Mouse (Mus musculus) heart, embryonic 12.5 days (tissue): ENCODE measurements at regions not wholly inside any gene's neighbourhood (a gene's known extent, or its start where the extent isn't known, plus 50 kb on each side); places are given as distances from the start of the nearest gene placed in this dataset.

Experiments used
- ATAC-seq: fragments of 200-750 bp; cut with Nextera tagmentation; 2 replicates; pipeline ENCODE4 v1.8.0; 2017; ENCODE audit warnings: moderate TSS enrichment, moderate library complexity; ENCODE audit not compliant: insufficient number of reproducible peaks, low FRiP score
- H3K27ac ChIP-seq: fragments of 300-500 bp; sonication (generic); 2 replicates; pipeline ENCODE4 v1.5.1; 2016; ENCODE audit warnings: mild to moderate bottlenecking, moderate library complexity; ENCODE audit not compliant: poor library complexity, severe bottlenecking
- H3K27me3 ChIP-seq: fragments of 300-500 bp; sonication (generic); replicated peaks from 2 replicates; pipeline ENCODE4 v1.6.1; 2016; ENCODE audit warnings: mild to moderate bottlenecking, moderate library complexity
- H3K36me3 ChIP-seq: fragments of 300-500 bp; sonication (generic); 2 replicates; pipeline ENCODE4 v1.6.1; 2016; ENCODE audit warnings: mild to moderate bottlenecking, moderate library complexity
- H3K4me1 ChIP-seq: fragments of 300-500 bp; sonication (generic); replicated peaks from 2 replicates; pipeline ENCODE4 v1.6.1; 2016; ENCODE audit warnings: mild to moderate bottlenecking
- H3K4me2 ChIP-seq: fragments of 300-500 bp; sonication (generic); 2 replicates; pipeline ENCODE4 v1.6.1; 2016; ENCODE audit warnings: mild to moderate bottlenecking, moderate library complexity
- H3K4me3 ChIP-seq: fragments of 300-500 bp; sonication (generic); 2 replicates; pipeline ENCODE4 v1.5.1; 2016; ENCODE audit warnings: mild to moderate bottlenecking
- H3K9ac ChIP-seq: fragments of 300-500 bp; sonication (generic); 2 replicates; pipeline ENCODE4 v1.6.1; 2016; ENCODE audit warnings: mild to moderate bottlenecking, moderate library complexity
- H3K9me3 ChIP-seq: fragments of 300-500 bp; sonication (generic); replicated peaks from 2 replicates; pipeline ENCODE4 v1.6.1; 2016; ENCODE audit warnings: mild to moderate bottlenecking, moderate library complexity
- WGBS: fragments of 180-500 bp; shearing (Covaris S2); methylation state at CpG from one replicate; pipeline ENCODE4 v1.1.7; 2016; 5-methylcytosine and 5-hydroxymethylcytosine counted together

GRCm38 (mm10) chr16:76232680-76233079 is 140.9 kb downstream of the Nrip1 start:
- Histone ChIP-seq H3K27me3 (no peaks in the 10 kb centered on the region), H3K4me3 (no peak overlapping the region), H3K27ac (no peak overlapping the region), H3K36me3 (no peaks in the 10 kb centered on the region), H3K9me3 (no peaks in the 10 kb centered on the region), H3K9ac (no peak overlapping the region), H3K4me1 (no peaks in the 10 kb centered on the region), H3K4me2 (no peak overlapping the region)
- WGBS: 67% methylated on average over 4 of the region's 4 CpGs
- ATAC-seq: no peak

GRCm38 (mm10) chr16:76232174-76232573 is 141.5 kb downstream of the Nrip1 start:
- Histone ChIP-seq H3K4me3 (no peak overlapping the region), H3K27me3 (no peaks in the 10 kb centered on the region), H3K36me3 (no peaks in the 10 kb centered on the region), H3K9me3 (no peaks in the 10 kb centered on the region), H3K9ac (no peak overlapping the region), H3K27ac (no peak overlapping the region), H3K4me1 (no peaks in the 10 kb centered on the region), H3K4me2 (no peak overlapping the region)
- ATAC-seq: no peak
- 29% methylated on average over 3 of the region's 3 CpGs for WGBS

- no peaks in the 10 kb centered on the region for H3K27me3 ChIP-seq
- H3K4me2 ChIP-seq: no peak overlapping the region
- H3K27ac ChIP-seq: no peak overlapping the region
- no peak overlapping the region for H3K4me3 ChIP-seq
- ATAC-seq: no peak
- no peaks in the 10 kb centered on the region for H3K36me3 ChIP-seq
- no peaks in the 10 kb centered on the region for H3K9me3 ChIP-seq
- peaks cover 8% of the 10 kb centered on the region for H3K4me1 ChIP-seq
- WGBS: 71% methylated on average over 4 of the region's 4 CpGs
- H3K9ac ChIP-seq: no peak overlapping the region
Measured at GRCm38 (mm10) chr16:76230516-76231302, 142.9 kb downstream of the Nrip1 start.

GRCm38 (mm10) chr16:76228451-76228850 is 145.2 kb downstream of the Nrip1 start:
- no peaks in the 10 kb centered on the region for H3K27me3 ChIP-seq
- peaks cover 19% of the 10 kb centered on the region for H3K4me1 ChIP-seq
- H3K9ac ChIP-seq: no peak overlapping the region
- no peak overlapping the region for H3K4me2 ChIP-seq
- no peaks in the 10 kb centered on the region for H3K36me3 ChIP-seq
- 82% methylated on average over 4 of the region's 4 CpGs for WGBS
- no peaks in the 10 kb centered on the region for H3K9me3 ChIP-seq
- no peak overlapping the region for H3K4me3 ChIP-seq
- H3K27ac ChIP-seq: no peak overlapping the region
- ATAC-seq: no peak

- H3K4me3 ChIP-seq: no peak overlapping the region
- 0 out of 2 replicates have a peak, but pooled peaks have one; percentile 61 for ATAC-seq
- no peaks in the 10 kb centered on the region for H3K9me3 ChIP-seq
- H3K27ac ChIP-seq: no peak overlapping the region
- H3K4me1 ChIP-seq: peaks cover 23% of the 10 kb centered on the region
- no peaks in the 10 kb centered on the region for H3K36me3 ChIP-seq
- no peak overlapping the region for H3K4me2 ChIP-seq
- H3K27me3 ChIP-seq: no peaks in the 10 kb centered on the region
- no peak overlapping the region for H3K9ac ChIP-seq
- WGBS: 65% methylated on average over 7 of the region's 7 CpGs
Measured at GRCm38 (mm10) chr16:76226446-76226845, 147.2 kb downstream of the Nrip1 start.

GRCm38 (mm10) chr16:76225587-76226226 is 147.9 kb downstream of the Nrip1 start:
- H3K9ac ChIP-seq: no peak overlapping the region
- H3K27me3 ChIP-seq: no peaks in the 10 kb centered on the region
- H3K4me1 ChIP-seq: peaks cover 23% of the 10 kb centered on the region
- 60% methylated on average over 12 of the region's 12 CpGs for WGBS
- no peaks in the 10 kb centered on the region for H3K9me3 ChIP-seq
- no peak overlapping the region for H3K4me2 ChIP-seq
- ATAC-seq: no peak
- H3K36me3 ChIP-seq: no peaks in the 10 kb centered on the region
- H3K4me3 ChIP-seq: no peak overlapping the region
- H3K27ac ChIP-seq: no peak overlapping the region

GRCm38 (mm10) chr16:76224901-76225586 is 148.6 kb downstream of the Nrip1 start:
- Histone ChIP-seq H3K4me3 (no peak overlapping the region), H3K9ac (no peak overlapping the region), H3K27me3 (no peaks in the 10 kb centered on the region), H3K9me3 (no peaks in the 10 kb centered on the region), H3K27ac (no peak overlapping the region), H3K4me2 (no peak overlapping the region), H3K36me3 (no peaks in the 10 kb centered on the region), H3K4me1 (peaks cover 23% of the 10 kb centered on the region)
- whole genome bisulfite sequencing: 51% methylated on average over 9 of the region's 9 CpGs
- ATAC-seq: no peak

- 71% methylated on average over 4 of the region's 4 CpGs for WGBS
- H3K27ac ChIP-seq: no peak overlapping the region
- no peak overlapping the region for H3K9ac ChIP-seq
- H3K4me3 ChIP-seq: no peak overlapping the region
- H3K36me3 ChIP-seq: no peaks in the 10 kb centered on the region
- no peak overlapping the region for H3K4me2 ChIP-seq
- H3K9me3 ChIP-seq: no peaks in the 10 kb centered on the region
- no peak for ATAC-seq
- H3K27me3 ChIP-seq: no peaks in the 10 kb centered on the region
- H3K4me1 ChIP-seq: peaks cover 23% of the 10 kb centered on the region
Measured at GRCm38 (mm10) chr16:76223716-76224115, 149.9 kb downstream of the Nrip1 start.

GRCm38 (mm10) chr16:76222960-76223359 is 150.7 kb downstream of the Nrip1 start:
- Histone ChIP-seq H3K4me1 (peaks cover 23% of the 10 kb centered on the region), H3K9ac (no peak overlapping the region), H3K9me3 (no peaks in the 10 kb centered on the region), H3K4me2 (no peak overlapping the region), H3K27ac (no peak overlapping the region), H3K4me3 (no peak overlapping the region), H3K27me3 (no peaks in the 10 kb centered on the region), H3K36me3 (no peaks in the 10 kb centered on the region)
- WGBS: 80% methylated on average over 5 of the region's 5 CpGs
- ATAC-seq: no peak

GRCm38 (mm10) chr16:76220466-76220865 is 153.2 kb downstream of the Nrip1 start:
- H3K36me3 ChIP-seq: no peaks in the 10 kb centered on the region

GRCm38 (mm10) chr16:76219233-76219632 is 154.4 kb downstream of the Nrip1 start:
- H3K27me3 ChIP-seq: no peaks in the 10 kb centered on the region
- ATAC-seq: no peak
- H3K4me1 ChIP-seq: peaks cover 19% of the 10 kb centered on the region
- H3K27ac ChIP-seq: no peak overlapping the region
- no peak overlapping the region for H3K4me2 ChIP-seq
- H3K9me3 ChIP-seq: no peaks in the 10 kb centered on the region
- no peak overlapping the region for H3K4me3 ChIP-seq
- no peaks in the 10 kb centered on the region for H3K36me3 ChIP-seq
- H3K9ac ChIP-seq: no peak overlapping the region

More at GRCm38 (mm10) chr16:76220466-76220865, 153.2 kb downstream of the Nrip1 start:
- no peaks in the 10 kb centered on the region for H3K9me3 ChIP-seq
- ATAC-seq: no peak
- H3K9ac ChIP-seq: no peak overlapping the region
- H3K27me3 ChIP-seq: no peaks in the 10 kb centered on the region
- no peak overlapping the region for H3K4me3 ChIP-seq
- H3K27ac ChIP-seq: no peak overlapping the region
- WGBS: 76% methylated on average over 3 of the region's 3 CpGs
- H3K4me1 ChIP-seq: peaks cover 25% of the 10 kb centered on the region
- H3K4me2 ChIP-seq: no peak overlapping the region
